26 mouse cellular contexts compared by ENCODE assay signal in the genomic region with DNA sequence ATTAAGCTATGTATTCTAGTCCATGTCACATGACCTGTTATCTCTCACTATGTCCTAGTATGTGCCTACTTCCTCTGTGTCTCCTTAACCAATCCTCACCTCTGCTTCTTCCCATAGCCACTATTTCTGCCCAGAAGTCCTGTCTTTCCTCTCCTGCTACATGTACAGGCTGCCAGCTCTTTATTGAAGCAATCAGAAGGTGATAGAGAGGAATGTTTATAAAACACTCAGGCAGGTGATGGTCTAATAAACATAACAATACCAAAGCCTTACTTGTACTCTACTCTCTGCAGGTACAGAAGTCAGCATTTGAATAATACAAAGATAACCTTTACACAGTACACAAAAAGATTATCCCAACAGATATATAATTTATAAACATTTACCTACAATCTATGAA. TPM values are rescaled to one million over a fixed set of nuclear protein-coding genes. Genes with fewer than 3 reads are reported as not detected.
"Had no signal": no experiment of that assay in that cellular context is flagged by ENCODE, and none has a peak within 500 bp of the region (broad histone marks: within the 10 kb centered on the region; RNA-seq: fewer than 3 reads in every experiment).

No protein-coding gene starts in this region.

- H3K9ac ChIP-seq: heart, embryonic 12.5 days; hindbrain, embryonic 13.5 days; hindbrain, embryonic 15.5 days; limb, embryonic 13.5 days; limb, embryonic 15.5 days; liver, embryonic 12.5 days; liver, embryonic 14.5 days had no signal

- H3K27ac ChIP-seq: gastrocnemius, adult 2 months; heart, embryonic 10.5 days; hindbrain, embryonic 13.5 days; hindbrain, embryonic 15.5 days; hindbrain, postnatal 0 days; layer of hippocampus, adult 2 months; left cerebral cortex, adult 2 months; limb, embryonic 13.5 days; limb, embryonic 15.5 days; liver, embryonic 12.5 days; liver, embryonic 14.5 days had no signal

- DNase-seq: gastrocnemius, adult 2 months; gastrocnemius, postnatal 10 days; gastrocnemius, postnatal 25 days; heart, adult 18-20 months; heart, postnatal 14 days; heart, postnatal 36 days; kidney, adult 18-20 months; kidney, adult 8-10 months; kidney, postnatal 10 days; kidney, postnatal 25 days; kidney, postnatal 4 days; left cerebral cortex, postnatal 4 days had no signal

- H3K4me1 ChIP-seq: heart, embryonic 10.5 days; heart, embryonic 12.5 days; hindbrain, embryonic 13.5 days; hindbrain, embryonic 15.5 days; limb, embryonic 13.5 days; limb, embryonic 15.5 days; liver, embryonic 12.5 days had no signal

- H3K9me3 ChIP-seq: heart, embryonic 10.5 days; hindbrain, embryonic 13.5 days; hindbrain, embryonic 15.5 days; limb, embryonic 13.5 days; limb, embryonic 15.5 days; liver, embryonic 12.5 days had no signal

- ATAC-seq: hindbrain, postnatal 0 days; intestine, embryonic 16.5 days; liver, embryonic 12.5 days had no signal

- H3K36me3 ChIP-seq: heart, embryonic 10.5 days; heart, embryonic 12.5 days; hindbrain, embryonic 13.5 days; hindbrain, embryonic 15.5 days; limb, embryonic 13.5 days; limb, embryonic 15.5 days; liver, embryonic 12.5 days had no signal

- H3K4me3 ChIP-seq: gastrocnemius, adult 2 months; heart, embryonic 10.5 days; heart, embryonic 12.5 days; hindbrain, embryonic 13.5 days; hindbrain, embryonic 15.5 days; layer of hippocampus, adult 2 months; left cerebral cortex, adult 2 months; limb, embryonic 13.5 days; limb, embryonic 15.5 days; liver, embryonic 12.5 days had no signal

RNA-seq across cellular contexts. Expression of a gene that starts 52.9 kb away (rescaled TPM):
- total RNA-seq: gastrocnemius, adult 2 months; gastrocnemius, postnatal 25 days; heart, adult 18-20 months; heart, postnatal 14 days; heart, postnatal 36 days; hematopoietic stem cell, adult 5-6 weeks; liver, adult 2 months had no signal
- polyA plus RNA-seq: liver, adult 2 months had no signal
